Mouse (Mus musculus) R1 (cell line): ENCODE measurements around the gene Hcn3.

Experiments used
- DNase-seq: peaks from one replicate; pipeline ENCODE4 v3.0.0-alpha.2; 2018; ENCODE audit warnings: low read depth, low spot score

Hcn3 gene

DNA sequence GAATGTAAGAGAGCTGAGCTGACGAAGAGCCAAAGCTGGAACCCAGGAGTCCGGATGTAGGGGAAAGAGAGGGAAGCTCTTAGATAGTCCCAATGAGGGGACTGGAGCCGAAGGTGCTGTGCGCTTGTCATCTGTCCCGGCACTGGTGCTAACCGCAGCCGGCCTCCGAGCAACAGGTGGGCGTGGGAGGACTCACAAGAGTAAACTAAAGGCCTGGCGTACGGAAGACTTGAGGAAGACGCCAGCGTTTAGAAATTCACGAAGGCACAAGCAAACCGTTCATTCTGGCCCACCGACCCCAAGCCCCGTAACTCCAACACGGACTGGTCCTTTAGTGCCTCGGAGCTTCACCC is 58.6 kb downstream of the Hcn3 start:
- DNase-seq = no peak

DNA sequence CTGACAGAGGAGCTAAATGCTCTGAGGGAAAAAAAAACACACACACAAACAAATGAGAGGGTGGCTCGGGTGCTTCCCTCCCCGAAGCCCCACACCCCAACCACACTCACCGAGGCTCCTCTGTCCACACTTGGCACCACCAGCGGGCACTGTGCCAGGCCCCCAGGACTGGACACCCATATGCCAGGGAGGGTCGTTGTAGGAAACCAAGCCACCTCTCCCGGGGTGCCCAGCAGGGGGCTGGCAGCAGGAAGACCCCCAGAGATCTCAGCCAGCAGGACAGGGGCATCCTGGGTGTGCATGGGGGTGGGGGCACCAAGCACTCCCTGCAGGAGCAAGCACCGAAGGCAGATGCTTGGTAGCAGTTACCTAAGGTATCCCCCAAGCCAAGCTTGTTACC is 59.2 kb downstream of the Hcn3 start, which contains the start of gene Gm43738:
Gm43738 (minus strand) TSS at position 289 of the 400 bp plus-strand sequence.
- no peak for DNase-seq
